Mouse (Mus musculus): ENCODE data around the gene Hoxa9. TPM values are rescaled to one million over a fixed set of nuclear protein-coding genes. Genes with fewer than 3 reads are reported as not detected.

The Hoxa9 gene
- polyA plus RNA-seq, 1 experiment from 2014 or later = not detected

DNA sequence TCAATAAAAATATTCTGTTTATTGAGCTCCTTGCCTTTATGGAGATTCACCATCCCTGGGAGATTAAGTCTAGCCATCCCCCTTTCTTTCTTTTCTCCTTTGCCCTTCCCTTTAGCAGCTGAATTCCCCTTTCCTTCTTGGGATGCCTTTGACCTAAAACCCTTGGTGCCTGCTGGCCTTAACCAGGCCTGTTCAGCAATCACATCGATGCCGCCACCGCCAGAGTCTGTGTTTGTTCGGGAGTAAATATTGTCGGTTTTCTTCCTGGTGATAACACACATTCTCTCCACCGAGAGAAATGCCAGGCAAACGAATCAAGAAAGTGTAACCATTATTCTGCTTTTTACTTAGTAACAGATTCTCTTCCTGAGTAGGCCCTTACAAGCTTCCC, 7.3 kb upstream of the Hoxa9 start:
- H3K4me1 ChIP-seq = 0 out of 2 replicates have a peak, but pooled peaks cover 4% of the 10 kb centered on the region
- WGBS = 2% methylated on average over 7 of the region's 7 CpGs
- no peak for ATAC-seq (ENCODE audit: low FRiP score)

DNA sequence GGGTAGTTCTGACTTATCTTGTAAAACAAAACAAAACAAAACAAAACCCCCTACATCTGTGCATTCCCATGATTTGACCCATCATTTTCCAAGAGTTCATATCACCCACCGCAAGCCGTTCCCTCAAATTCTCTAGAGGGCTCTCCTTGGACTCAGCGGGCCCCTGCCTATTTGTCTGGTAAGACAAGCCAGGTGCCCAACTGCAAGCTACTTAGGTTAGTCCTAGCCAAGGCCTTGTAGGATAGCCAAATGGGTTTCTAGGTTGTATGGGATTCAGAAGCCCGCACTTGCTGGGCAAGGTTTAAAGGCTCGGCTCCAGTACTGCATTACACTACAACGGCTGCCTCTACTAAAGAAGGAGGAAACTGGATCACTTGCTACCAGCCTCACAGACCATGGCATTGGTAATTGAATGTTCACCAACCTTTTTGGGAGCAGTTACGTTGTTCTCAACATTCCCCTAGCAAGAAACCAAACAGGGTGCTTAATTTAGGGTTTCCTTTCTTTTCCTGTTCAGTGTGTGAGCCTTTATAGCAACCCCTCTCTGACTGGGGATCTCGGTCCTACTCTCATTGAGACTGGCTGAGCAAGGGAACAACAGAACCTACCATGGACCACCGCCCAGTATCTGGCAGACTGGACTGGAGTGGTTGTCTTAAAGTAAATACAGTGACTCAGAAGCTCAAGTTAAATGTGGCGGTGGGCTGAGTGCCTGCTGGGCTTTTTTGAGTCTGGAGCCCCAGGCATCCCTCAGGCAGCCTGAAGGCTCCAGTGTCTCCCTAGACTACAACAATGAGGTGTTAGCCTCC, 6.7 kb upstream of the Hoxa9 start:
- Histone ChIP-seq H3K4me1 (0 out of 2 replicates have a peak, but pooled peaks cover 4% of the 10 kb centered on the region), H3K9ac (no peak overlapping the region), H3K9me3 (no peaks in the 10 kb centered on the region), H3K36me3 (replicated peaks) (no peaks in the 10 kb centered on the region), H3K27me3 (peaks cover 94% of the 10 kb centered on the region), H3K4me3 (replicated peaks) (no peak overlapping the region), H3K27ac (no peak overlapping the region), H3K4me2 (no peak overlapping the region)
- ATAC-seq (ENCODE audit: low FRiP score) = no peak
- WGBS = 9% methylated on average over 10 of the region's 10 CpGs

More for the DNA sequence above, 7.3 kb upstream of the Hoxa9 start:
- Histone ChIP-seq H3K9ac (no peak overlapping the region), H3K27me3 (peaks cover 94% of the 10 kb centered on the region), H3K4me3 (replicated peaks) (no peak overlapping the region), H3K27ac (no peak overlapping the region), H3K9me3 (no peaks in the 10 kb centered on the region), H3K4me2 (no peak overlapping the region), H3K36me3 (replicated peaks) (no peaks in the 10 kb centered on the region)

GRCm38 (mm10) chr6:52236806-52237205, 5.9 kb upstream of the Hoxa9 start:
- H3K9me3 ChIP-seq = no peaks in the 10 kb centered on the region
- no peaks in the 10 kb centered on the region for H3K36me3 ChIP-seq (replicated peaks)
- peaks cover 94% of the 10 kb centered on the region for H3K27me3 ChIP-seq
- H3K4me2 ChIP-seq = no peak overlapping the region
- WGBS = 11% methylated on average over 3 of the region's 3 CpGs
- no peak overlapping the region for H3K27ac ChIP-seq
- 0 out of 2 replicates have a peak, but pooled peaks cover 4% of the 10 kb centered on the region for H3K4me1 ChIP-seq
- H3K4me3 ChIP-seq (replicated peaks) = no peak overlapping the region
- no peak for ATAC-seq (ENCODE audit: low FRiP score)
- H3K9ac ChIP-seq = no peak overlapping the region

DNA sequence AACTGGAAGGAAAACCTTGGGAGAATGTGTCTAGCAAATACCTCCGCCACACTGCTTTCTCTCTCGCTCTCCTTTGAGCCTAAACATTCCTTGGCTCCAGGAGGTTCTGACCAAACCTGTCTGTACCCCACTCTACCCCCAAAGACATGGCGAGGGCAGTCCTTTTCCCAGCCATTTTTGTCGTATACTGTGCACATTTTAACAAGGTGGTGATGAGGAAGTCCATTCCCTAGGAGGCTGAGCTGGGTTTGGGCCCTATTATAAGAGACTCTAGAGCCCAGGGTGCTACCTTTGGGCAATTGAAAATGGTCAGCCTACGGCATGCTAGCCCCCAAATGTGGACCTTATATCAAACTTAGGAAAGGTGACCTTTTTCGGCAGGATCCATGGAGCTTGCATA, 5.0 kb upstream of the Hoxa9 start:
- 18% methylated on average over 6 of the region's 6 CpGs for WGBS
- Histone ChIP-seq H3K27ac (no peak overlapping the region), H3K4me3 (replicated peaks) (no peak overlapping the region), H3K9me3 (no peaks in the 10 kb centered on the region), H3K36me3 (replicated peaks) (no peaks in the 10 kb centered on the region), H3K4me1 (0 out of 2 replicates have a peak, but pooled peaks cover 4% of the 10 kb centered on the region), H3K27me3 (peaks cover 90% of the 10 kb centered on the region), H3K9ac (no peak overlapping the region), H3K4me2 (no peak overlapping the region)
- no peak for ATAC-seq (ENCODE audit: low FRiP score)

DNA sequence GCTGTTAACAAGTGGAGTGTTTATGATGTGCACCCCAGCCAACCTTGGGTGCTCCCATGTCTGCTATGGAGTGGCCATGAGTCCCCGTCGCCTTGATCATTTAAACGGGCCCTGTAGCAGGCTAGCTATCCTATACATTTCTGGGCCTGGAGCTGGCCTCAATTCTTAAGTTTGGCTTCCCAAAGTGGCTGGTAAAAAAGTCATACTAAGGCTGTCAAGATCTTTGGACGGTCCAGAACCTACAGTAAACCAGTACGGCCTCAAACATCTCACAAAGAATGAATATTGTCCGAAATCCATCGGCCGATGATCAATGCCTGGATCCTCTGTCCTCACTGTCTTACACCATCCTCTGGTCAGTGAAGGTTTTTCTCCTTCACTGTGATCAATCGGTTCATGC, 4.4 kb upstream of the Hoxa9 start:
- H3K36me3 ChIP-seq (replicated peaks) = no peaks in the 10 kb centered on the region
- 0 out of 2 replicates have a peak, but pooled peaks cover 3% of the 10 kb centered on the region for H3K4me1 ChIP-seq
- H3K27me3 ChIP-seq = peaks cover 90% of the 10 kb centered on the region
- H3K4me2 ChIP-seq = no peak overlapping the region
- no peak overlapping the region for H3K9ac ChIP-seq
- ATAC-seq (ENCODE audit: low FRiP score) = no peak
- WGBS = 37% methylated on average over 9 of the region's 9 CpGs
- no peak overlapping the region for H3K27ac ChIP-seq
- no peaks in the 10 kb centered on the region for H3K9me3 ChIP-seq
- no peak overlapping the region for H3K4me3 ChIP-seq (replicated peaks)

GRCm38 (mm10) chr6:52234428-52235140, 3.7 kb upstream of the Hoxa9 start:
- no peaks in the 10 kb centered on the region for H3K36me3 ChIP-seq (replicated peaks)
- H3K4me3 ChIP-seq (replicated peaks) = no peak overlapping the region
- WGBS = 1% methylated on average over 65 of the region's 68 CpGs
- H3K9me3 ChIP-seq = no peaks in the 10 kb centered on the region
- H3K4me2 ChIP-seq = no peak overlapping the region
- no peak overlapping the region for H3K27ac ChIP-seq
- no peak for ATAC-seq (ENCODE audit: low FRiP score)
- no peaks in the 10 kb centered on the region for H3K4me1 ChIP-seq
- H3K9ac ChIP-seq = no peak overlapping the region
- peaks cover 90% of the 10 kb centered on the region for H3K27me3 ChIP-seq

GRCm38 (mm10) chr6:52233546-52234427, 2.9 kb upstream of the Hoxa9 start:
- Histone ChIP-seq H3K27ac (no peak overlapping the region), H3K4me1 (no peaks in the 10 kb centered on the region), H3K9ac (no peak overlapping the region), H3K4me3 (replicated peaks) (no peak overlapping the region), H3K36me3 (replicated peaks) (no peaks in the 10 kb centered on the region), H3K27me3 (peaks cover 91% of the 10 kb centered on the region), H3K4me2 (no peak overlapping the region), H3K9me3 (no peaks in the 10 kb centered on the region)
- 3% methylated on average over 68 of the region's 70 CpGs for WGBS
- ATAC-seq (ENCODE audit: low FRiP score) = no peak

GRCm38 (mm10) chr6:52232984-52233545, 2.2 kb upstream of the Hoxa9 start:
- Histone ChIP-seq H3K4me1 (no peaks in the 10 kb centered on the region), H3K9me3 (no peaks in the 10 kb centered on the region), H3K9ac (no peak overlapping the region), H3K27ac (no peak overlapping the region), H3K4me3 (replicated peaks) (no peak overlapping the region), H3K36me3 (replicated peaks) (no peaks in the 10 kb centered on the region), H3K4me2 (no peak overlapping the region), H3K27me3 (peaks cover 94% of the 10 kb centered on the region)
- ATAC-seq (ENCODE audit: low FRiP score) = no peak
- 3% methylated on average over 23 of the region's 23 CpGs for WGBS

DNA sequence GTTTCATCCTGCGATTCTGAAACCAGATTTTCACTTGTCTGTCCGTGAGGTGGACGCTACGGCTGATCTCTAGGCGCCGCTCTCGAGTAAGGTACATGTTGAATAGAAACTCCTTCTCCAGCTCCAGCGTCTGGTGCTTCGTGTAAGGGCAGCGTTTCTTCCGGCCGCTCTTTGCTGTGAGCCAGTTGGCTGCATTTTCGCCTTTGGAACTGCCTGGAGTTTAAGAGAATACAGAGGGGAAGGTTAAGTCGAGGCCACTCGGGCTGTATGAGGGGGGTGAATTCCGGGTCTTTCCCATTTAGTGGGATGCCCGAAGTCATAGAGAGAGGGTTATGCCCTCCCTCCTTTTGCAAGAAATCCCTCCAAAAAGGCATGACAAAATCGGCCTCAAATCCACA, 1.7 kb upstream of the Hoxa9 start:
- WGBS = under 1% methylated on average over 18 of the region's 18 CpGs
- no peaks in the 10 kb centered on the region for H3K4me1 ChIP-seq
- H3K4me2 ChIP-seq = no peak overlapping the region
- H3K4me3 ChIP-seq (replicated peaks) = no peak overlapping the region
- ATAC-seq (ENCODE audit: low FRiP score) = no peak
- H3K9me3 ChIP-seq = no peaks in the 10 kb centered on the region
- H3K9ac ChIP-seq = no peak overlapping the region
- no peak overlapping the region for H3K27ac ChIP-seq
- H3K36me3 ChIP-seq (replicated peaks) = no peaks in the 10 kb centered on the region
- H3K27me3 ChIP-seq = peaks cover 94% of the 10 kb centered on the region

DNA sequence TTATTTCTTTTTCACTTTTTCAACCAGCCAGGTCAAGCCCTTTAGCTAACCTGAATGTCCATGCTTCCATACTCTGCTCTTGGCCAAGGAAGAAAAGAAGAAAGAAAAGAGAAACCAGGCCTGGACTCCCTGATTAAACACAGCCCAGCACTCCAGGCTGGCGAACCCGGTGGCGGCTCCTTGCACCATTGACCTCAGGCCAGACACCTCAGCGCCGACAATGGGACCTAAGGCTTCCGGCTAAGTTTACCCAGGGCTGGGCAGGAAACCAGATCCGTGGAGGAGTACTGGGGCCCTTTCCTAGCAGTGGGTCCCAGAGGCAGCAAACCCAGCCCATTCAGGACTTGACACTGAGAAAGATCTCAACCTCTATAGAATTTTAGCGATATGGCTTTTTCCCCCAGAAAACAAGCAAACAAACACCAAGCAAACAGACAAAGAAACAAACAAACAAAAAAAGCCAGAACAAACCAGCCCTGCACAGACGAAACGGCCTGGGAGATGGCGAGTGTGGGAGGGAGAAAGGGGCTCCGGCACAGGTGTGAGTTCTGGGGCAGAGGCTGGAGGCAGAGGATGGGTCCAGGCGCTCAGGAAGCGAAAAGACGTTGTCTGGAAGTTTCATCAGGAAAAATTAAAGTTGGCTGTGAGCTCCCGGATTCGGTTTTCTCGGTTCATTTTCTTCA, 1.1 kb upstream of the Hoxa9 start:
- H3K27me3 ChIP-seq = peaks cover 94% of the 10 kb centered on the region
- no peak for ATAC-seq (ENCODE audit: low FRiP score)
- no peaks in the 10 kb centered on the region for H3K36me3 ChIP-seq (replicated peaks)
- 1% methylated on average over 18 of the region's 18 CpGs for WGBS
- no peak overlapping the region for H3K27ac ChIP-seq
- no peaks in the 10 kb centered on the region for H3K9me3 ChIP-seq
- no peaks in the 10 kb centered on the region for H3K4me1 ChIP-seq
- no peak overlapping the region for H3K4me3 ChIP-seq (replicated peaks)
- H3K9ac ChIP-seq = no peak overlapping the region
- no peak overlapping the region for H3K4me2 ChIP-seq

DNA sequence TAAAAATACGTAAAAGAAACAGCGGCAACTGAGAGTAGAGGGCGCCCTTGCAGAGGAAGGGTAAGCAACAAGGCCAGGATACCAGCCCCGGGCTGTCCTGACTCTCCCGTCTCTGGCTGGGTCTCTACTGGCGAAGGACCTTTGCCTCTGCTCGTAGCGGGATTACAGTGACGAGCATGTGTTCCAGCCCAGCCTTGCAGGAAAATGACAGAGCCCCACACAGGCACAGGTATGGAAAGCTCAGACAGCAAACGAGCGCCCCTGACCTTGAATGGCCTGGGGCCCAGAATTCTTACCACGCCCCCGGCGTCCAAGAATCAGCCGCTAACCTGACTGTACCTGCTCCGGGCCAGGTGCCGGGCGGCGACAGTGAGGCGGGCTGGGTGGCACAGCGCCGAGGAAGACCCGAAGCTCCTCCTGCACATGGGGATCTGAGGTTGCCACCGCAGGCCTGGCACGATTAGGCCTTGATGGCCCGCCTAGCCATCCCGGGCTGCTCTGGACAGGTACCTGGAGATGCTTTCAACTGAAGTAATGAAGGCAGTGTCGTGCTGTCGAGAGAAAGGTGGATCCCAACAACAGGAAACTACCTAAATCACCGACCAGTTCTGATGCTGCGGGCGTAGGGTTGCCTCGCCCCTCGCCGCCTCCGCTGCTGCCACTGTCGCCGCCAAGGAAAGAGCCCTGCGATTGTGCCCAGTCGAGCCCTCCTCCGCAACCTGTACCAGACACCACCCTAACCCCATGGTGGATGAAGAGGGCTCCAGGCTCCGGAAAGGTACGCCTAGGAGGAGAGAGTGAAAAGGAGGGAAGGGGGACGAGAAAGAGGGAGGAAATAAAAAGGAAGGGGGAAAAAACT, 1.1 kb downstream of the Hoxa9 start:
- WGBS = under 1% methylated on average over 44 of the region's 44 CpGs
- no peak overlapping the region for H3K27ac ChIP-seq
- no peaks in the 10 kb centered on the region for H3K9me3 ChIP-seq
- no peaks in the 10 kb centered on the region for H3K36me3 ChIP-seq (replicated peaks)
- no peaks in the 10 kb centered on the region for H3K4me1 ChIP-seq
- peaks cover 94% of the 10 kb centered on the region for H3K27me3 ChIP-seq
- no peak overlapping the region for H3K4me2 ChIP-seq
- ATAC-seq (ENCODE audit: low FRiP score) = no peak
- H3K9ac ChIP-seq = no peak overlapping the region
- no peak overlapping the region for H3K4me3 ChIP-seq (replicated peaks)
